Mouse (Mus musculus): ENCODE data around the gene Atp6v1fnb.

The Atp6v1fnb gene

DNA sequence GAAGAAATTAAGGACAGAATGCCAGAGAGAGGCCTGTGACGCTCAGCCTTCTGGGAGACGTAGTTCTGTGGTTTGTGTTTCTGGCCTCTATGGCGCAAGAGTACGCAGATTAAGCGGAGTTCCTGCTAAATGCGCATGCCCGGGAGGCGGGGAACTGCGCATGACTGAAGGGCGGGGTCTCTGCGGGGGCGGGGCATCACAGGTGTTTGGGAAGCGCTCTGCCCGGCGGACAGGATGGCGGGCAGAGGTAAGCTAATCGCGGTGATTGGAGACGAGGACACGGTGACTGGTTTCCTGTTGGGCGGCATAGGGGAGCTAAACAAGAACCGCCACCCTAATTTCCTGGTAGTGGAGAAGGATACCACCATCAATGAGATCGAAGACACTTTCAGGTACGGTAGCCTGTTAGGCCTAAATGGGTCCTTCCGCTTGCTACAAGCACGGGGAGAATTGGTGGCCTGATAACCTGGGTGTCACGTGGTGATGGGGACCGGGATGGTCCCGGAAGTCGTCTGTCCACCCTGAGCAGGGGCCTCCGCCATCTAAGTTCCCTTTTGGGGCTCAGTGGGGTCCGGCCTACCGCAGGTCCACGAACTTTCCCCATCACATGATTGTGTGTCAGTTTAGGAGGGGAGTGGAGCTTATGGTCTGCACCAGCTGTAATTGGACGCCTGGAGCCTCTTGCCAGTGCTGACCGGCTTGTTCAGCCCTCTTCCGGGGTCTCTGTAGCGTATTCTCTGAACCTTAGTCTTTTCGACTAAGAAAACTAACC is 3.5 kb upstream of the Atp6v1fnb start, which contains the start of gene Atp6v1f:
TSS of gene Atp6v1f (plus strand) at position 136 of the 772 bp plus-strand sequence.
- DNase-seq (ENCODE audit: low spot score): peak; percentile 96

DNA sequence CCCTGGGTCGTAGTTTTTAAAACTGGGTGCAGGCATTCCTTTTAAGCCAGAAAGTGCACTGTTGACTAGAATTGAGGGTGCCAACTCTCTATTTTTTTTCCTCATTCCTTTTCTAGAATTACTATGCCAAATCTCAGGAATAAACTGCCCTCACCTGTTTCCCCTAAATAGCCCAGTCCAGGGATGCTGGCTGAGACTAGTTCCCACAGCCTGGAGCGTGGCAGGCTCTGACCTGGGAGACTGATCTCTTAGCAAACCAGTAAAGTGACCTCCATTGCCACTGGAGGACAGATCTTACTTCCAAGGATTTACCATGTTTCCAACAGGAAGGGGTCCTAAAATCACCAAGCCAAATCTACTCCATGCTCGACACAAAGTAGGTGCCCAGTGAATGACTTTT is 2.4 kb upstream of the Atp6v1fnb start:
- no peak for DNase-seq (ENCODE audit: low spot score)

DNA sequence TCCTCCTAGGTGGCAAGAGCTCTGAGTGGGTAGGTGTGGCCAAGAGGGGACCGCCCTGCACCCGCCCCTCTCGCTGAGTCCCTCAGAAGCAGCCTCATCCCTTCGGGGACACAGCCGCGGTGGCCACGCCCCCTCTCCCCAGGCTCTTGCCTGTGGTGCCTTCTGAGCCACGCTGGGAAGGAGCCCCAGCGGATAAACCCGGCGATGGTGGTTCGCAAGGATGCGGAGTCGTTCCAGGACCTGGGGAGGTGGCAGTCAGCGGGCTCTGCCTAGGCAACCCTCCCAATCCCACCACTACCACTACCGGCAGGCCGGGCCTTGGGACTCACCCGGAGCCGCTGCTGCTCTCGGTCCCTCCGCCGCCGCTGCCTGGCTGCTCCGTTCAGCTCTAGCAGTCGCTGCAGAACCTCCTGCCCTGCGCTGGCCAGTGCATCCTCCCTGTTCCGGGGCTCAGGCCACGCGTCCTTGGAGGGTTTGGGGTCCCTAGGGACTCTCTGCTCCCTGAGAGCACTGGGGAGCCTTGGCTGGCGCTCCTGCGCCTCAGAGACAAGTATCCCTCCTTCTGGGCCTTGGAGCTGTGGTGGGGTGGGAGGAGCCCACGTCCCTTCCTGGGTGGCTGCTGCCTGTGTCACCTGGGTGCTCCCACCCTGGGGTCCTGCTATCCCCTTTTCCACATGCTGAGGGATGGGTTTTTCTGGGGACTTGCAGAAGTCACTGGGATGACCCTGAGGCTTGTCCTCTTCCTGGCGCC is 2.9 kb downstream of the Atp6v1fnb start:
- DNase-seq (ENCODE audit: low spot score): peak; percentile 89

DNA sequence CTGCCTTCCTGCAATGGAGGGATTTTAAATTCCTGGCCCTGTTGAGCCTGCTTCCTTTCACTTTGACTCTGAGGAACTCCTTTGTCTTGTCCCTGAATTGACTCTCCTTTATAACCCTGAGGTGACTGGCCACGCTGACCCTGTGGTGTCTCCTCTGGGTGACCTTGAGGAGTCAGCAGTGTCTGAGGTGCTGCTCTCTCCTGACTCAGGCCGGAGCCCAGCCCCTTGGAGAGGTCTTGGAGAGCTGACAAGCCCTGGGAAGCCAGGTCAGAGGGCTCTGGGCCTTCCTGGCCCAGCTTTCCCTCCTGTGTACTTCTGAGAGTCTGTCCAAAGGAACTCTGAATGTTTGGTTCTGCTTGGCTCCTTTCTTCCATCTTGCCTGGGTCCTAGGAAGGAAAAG is 3.5 kb downstream of the Atp6v1fnb start:
- no peak for DNase-seq (ENCODE audit: low spot score)

DNA sequence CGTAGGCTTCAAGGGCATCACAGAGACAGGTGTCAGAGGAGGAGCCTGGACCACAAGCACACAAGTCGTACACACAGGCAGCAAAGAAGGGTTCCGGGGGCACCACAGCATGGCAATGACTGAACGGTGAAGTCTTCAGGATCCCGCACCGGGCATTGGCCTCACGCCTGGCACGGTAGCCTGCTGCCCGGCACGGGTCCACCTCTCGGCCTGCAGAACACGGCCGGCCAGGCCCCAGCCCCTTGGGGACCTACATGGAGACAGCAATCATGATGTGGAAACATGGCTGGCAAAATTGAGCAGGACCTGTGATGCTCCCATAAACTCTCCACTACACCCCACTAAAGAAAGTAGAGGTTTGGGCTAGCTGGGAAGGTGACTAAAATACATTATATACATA is 11.5 kb downstream of the Atp6v1fnb start:
- DNase-seq (ENCODE audit: low spot score): no peak

DNA sequence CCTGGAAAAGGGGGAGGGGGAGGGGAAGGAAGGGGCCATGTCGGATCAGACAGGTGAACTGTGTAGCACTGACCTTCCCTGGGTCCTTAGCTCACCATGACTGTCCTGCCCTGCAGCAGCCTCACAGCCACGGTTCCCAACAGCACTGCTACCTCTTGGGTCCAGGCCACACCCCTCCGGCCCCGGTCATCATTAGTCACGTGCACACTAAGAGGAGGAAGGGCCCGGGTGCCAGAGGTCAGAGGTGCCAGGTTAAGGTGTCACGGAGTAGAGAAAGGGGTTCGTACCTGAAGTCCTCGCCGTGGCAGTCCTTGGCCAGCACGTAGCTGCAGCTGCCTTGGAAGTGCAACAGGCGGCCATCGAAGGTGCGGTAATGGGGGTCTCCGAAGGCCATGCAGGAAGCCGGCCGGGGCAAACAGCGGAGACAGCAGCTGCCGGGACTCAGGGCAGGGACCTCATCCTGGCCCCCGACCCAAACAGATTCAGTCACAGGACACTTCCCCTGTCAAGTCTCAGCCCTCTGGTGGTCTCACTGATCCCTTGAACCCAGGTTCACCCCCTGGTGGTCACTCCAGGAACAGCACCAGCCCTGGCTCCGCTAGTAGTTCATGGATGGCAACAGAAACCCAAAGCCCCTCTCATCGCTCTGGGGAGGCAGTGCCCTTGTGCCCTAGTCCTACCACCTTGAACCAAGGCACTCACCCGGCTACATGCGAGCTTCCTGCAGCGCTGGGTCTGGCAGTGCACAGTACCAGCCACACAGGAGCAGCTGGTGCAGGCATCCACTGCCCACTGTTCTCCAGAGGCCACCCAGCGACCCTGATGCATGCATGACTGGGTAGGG is 13.7 kb downstream of the Atp6v1fnb start:
- peak; percentile 94 for DNase-seq (ENCODE audit: low spot score)

DNA sequence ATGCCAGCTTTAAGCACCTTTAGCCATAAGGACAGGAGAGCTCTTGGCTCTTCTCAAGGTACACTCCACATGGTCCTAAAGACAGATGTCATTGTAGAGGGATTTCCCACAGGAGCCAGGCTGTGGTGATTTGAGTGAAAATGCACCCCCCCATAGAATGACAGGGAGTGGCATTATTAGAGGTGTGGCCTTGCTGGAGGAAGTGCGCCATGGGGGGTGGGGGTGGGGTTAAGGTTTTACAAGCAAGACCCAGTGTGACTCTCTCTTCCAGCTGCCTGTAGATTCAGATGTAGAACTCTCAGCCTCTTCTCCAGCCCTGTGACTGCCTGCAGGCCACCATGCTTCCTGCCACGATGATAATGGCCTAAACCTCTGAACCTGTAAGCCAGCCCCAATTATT is 14.7 kb downstream of the Atp6v1fnb start:
- no peak for DNase-seq (ENCODE audit: low spot score)

DNA sequence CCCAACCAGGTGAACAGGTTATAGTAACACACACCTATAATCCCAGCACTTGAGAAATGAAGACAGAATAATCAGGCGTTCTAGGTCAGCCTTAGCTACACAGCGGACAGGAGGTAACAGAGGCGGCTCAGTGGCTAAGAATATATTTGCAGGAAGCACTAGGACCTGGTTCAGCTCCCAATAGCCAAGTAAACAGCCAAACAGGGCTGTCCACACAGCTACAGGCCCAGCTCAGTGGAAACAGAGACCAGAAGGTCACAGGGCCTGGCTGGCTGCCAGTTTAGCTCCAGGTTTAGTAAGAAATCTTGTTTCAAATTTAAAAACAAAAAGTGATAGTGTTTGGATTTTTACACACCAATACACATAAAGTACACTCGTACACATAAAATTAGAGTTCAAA is 22.9 kb downstream of the Atp6v1fnb start:
- no peak for DNase-seq (ENCODE audit: low spot score)

DNA sequence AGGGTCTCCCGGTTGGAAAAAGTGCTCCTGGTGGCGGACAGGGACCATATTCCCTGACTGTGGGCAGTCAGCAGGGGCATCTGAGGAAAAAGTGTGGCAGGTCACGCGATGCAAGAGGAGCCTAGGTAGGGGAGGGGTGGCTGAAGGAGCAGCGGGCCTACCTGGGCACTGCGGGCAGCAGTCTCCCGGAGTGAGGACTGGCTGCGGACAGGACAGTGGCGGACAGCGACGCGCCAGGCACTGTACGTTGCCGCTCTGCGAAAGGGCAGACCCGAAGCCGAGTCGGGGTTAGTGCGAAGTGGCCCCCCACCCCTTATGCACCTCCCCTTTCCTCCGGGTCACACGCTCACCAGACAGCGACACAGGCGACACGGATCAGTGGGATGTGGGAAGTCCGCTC is 25.0 kb downstream of the Atp6v1fnb start:
- no peak for DNase-seq (ENCODE audit: low spot score)

DNA sequence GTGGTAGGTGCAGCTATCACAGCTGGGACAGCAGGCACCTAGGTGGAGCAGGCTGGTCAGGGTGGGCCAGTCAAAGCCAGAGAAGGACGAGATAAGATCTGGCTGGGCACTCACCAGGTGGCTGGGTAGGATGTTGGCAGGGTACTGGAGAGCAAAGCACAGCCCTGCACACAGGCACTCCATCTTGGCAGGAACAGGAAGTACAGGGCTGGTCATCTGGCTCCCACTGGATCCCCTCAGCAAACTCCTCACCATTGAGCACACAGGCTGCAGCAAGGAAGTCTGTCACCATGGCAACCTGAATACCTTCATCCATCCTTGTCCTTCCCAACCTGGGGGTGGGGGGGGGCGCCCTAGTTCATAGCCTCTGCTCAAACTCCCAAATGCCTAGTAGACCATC is 26.6 kb downstream of the Atp6v1fnb start:
- DNase-seq (ENCODE audit: low spot score): no peak

DNA sequence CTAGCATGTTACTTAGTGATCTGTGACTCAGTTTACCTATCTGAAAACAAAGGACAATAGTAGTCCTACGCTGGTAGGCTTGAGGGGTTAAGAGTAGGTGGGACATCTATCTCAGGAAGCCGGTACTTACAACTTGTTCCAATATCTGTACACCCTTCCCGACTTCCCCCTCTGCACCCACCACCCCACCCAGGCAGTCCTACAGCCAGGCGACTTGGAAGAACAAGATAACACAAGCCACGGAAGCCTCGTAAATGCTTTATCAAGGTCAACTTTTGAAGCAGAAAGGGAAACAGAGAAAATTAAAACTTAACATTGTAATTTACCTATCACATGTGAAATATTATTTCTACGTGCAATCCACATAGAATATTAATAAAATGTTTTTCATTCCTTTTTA is 28.9 kb downstream of the Atp6v1fnb start:
- no peak for DNase-seq (ENCODE audit: low spot score)

DNA sequence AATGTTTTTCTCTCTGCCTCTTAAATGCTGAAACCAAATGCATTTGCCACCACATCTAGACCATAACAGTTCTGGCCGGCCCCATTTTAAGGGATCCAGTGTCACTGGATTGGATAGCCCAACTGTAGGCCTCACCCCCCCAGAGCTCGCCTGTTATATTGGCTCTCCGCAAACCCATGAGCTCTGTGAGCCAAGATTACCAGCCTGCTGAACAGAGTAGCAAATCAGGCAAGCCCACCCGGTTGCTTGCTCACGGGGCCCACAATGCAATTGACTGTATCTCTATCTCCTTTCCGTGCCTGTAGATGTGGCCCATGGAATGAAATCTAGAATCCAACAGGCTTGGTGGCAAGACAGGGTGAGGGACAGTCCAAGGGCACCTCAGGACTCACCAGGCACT is 29.6 kb downstream of the Atp6v1fnb start:
- no peak for DNase-seq (ENCODE audit: low spot score)

DNA sequence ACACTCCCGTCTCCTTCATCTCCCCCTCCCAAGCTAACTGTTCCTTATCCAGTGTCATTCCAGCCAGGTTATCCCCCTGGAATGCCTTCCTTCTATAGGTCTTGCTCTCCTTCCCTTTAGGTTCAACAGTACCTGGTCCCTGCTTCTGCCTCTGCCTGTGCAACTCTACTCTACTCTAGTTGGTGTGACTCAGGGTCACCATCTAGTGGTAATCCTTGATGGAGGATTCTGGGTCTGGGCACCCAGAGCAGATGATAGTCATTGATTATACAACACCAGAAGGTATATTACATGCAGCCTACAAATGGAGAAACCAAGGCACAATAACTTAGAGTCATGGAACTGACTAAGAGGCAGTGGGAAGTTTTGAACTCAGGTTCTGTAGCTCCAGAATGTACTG is 30.4 kb downstream of the Atp6v1fnb start:
- DNase-seq (ENCODE audit: low spot score): no peak

DNA sequence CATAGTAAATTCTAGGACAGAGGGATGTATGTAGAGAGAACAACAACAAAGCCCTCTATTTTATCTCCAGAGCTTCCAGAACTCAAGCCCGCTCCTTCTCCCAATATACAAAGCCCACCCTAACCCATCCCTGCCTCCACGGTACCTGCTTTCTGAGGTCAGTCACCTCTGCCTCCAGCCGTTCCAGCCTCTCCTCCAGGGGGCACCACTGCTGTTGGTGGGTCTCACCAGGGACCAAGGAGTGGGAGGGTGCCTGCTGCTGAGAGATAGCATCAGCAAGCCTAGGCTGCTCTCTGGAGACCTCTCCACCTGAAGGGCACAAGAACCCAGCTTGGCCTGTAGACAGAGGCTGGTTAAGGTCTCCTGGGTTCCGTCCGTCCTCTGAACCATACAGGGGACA is 34.3 kb downstream of the Atp6v1fnb start:
- DNase-seq (ENCODE audit: low spot score): no peak

DNA sequence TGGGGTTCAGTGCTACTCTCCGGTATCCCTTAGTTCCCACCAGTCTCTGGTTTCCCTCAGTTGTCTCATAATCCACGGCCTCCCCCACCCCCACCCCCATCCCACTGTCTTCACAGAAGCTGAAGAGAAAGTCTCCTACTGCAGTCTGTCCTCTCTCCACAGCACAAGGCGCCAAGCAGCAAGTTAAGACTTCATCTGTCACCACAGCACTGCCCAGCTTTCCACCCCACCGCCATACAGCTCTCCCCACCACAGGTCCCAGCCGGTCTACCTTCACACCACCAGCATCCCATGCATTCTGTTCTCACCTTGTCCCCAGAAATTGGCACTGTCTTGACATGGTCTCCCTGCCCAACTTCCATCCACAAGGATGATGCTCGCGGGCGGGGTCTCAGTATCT is 35.6 kb downstream of the Atp6v1fnb start:
- no peak for DNase-seq (ENCODE audit: low spot score)

DNA sequence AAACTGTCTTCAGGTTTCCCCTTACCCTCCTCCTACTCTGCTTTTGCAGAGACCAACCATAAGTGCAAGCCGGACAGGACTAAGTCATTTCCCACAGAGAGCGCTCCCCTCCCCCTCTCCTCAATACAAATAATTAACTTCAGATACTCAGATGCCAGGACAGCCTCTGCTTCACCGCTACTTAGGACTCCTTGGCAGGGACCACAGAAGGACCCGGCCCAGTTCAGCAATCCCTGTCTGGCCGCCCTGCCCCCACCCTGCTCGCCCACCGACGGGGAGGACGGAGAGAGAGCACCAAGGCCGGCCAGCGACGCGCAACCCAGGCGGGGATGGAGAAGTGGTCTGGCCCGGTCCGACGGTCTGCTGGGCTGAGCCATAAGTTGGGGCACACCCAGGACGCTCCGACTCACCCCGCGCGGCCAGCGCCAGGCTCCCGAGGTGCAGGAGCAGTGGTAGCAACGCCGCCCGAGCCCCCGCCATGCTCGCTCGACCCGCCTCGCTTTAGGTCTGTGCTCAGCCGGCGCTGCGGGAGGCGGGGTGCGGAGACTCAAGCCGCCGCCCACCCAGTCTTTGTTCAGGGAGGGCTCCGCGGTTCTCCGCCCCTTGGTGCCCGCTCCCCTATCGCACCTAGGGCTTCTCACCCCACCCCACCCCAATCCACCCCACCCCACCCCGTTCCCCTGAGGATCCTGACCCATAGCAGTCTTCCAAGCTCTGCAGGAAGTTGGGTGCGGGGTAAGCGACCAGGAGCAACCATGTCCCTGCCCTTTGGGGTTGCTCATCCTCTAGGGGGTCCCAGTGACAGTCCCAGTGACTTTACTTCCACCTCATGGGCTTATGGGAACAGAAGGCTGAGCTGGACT is 36.4 kb downstream of the Atp6v1fnb start, which contains the start of gene Kcp:
TSS of gene Kcp (minus strand) at position 506 of the 863 bp plus-strand sequence.
- peak; percentile 71 for DNase-seq (ENCODE audit: low spot score)

DNA sequence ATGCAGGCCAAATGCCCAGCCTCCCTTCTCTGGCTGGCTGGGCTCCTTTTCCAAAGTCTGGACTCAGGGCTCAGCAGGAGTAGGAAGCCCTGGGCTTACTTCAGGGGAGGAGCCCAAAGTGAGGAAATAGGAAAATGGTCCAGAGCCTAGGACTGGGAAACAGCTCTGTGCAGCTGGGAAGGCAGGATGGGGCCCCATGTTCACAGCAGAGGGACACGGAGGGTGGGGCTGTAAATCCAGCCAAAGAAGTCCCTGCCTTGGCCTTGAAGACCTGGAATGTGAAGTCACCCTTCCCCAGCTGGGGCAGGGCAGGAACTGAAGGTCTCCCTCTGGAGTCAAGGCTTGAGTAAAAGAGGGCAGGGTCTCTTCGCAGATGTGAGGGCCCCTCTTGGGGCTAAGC is 37.8 kb downstream of the Atp6v1fnb start:
- no peak for DNase-seq (ENCODE audit: low spot score)

DNA sequence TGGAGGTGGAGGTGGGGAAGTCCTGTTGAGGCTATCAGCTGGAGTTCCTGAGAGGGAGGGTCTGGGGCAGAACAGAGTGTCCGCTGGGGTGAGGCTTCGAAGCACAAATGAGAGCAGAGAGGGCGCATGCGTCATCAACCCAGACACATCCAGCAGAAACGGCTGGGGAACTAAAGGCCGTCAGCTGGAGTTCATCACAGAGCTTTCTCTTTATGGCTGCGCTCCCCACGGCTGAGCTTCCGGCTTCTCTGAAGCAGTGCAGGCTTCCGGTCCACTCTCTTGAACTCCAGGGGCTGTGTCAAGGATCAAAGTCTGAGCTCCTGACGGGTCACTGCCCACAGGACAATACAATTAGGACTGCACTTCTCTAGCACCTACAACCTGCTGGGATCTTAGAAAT is 42.0 kb downstream of the Atp6v1fnb start:
- DNase-seq (ENCODE audit: low spot score): peak; percentile 94

DNA sequence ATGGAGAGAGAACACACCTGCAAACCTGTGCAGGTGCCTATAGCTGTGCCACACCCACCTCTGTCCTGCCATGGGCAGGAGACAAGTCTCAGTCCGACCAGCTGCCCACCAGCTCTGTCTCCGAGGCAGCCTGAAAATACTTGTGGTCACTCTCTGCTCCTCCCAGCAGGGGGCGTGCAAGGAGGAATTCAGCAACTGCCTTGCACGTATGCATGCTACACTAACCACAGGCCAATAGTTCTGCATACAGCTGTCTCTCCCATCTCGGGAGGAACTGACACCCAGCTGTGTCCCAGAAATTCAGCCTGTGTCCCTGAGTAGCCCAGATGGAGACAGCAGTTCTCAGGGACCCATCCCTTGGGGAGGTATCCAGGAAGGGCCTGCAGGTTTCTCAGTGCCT is 45.9 kb downstream of the Atp6v1fnb start:
- peak; percentile 83 for DNase-seq (ENCODE audit: low spot score)

DNA sequence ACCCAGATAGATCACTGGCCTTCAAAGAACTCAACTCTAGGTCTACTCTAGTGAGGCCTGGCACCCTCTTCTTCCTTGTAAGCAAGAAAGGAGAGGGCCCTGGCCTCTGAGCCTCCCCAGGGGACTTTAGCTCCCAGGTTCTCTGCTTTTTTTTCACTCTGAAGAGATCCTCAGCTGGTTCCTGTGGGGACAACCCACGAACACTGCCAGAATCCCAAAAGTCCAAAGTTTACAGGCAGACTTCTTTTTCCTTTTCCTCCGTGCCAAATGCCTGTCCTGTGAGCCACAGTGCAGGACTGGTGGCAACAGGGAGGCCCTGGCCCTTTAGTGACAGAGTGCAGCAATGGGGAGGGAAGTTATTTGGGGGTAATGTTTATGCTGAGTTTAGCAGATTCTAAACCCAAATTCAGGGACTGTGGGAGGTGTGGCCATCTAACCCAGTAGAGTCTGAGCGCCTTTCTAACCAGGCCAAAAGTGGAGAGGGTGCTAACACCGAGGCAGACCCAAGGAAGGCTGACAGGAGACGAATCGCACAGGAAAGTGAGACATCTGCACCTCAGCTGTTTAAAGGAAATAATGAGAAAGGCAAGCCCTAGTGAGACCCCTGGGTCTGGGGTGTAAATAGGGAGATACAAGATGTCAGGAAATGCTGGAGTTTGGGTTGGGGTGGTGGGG is 51.5 kb downstream of the Atp6v1fnb start:
- DNase-seq (ENCODE audit: low spot score): no peak

Measured in embryo, embryonic 10.5 days (tissue).